Mouse (Mus musculus) hindbrain, embryonic 14.5 days (tissue): ENCODE results near the gene Srd5a1. TPM values are rescaled to one million over a fixed set of nuclear protein-coding genes. Genes with fewer than 3 reads are reported as not detected.
"Not testable (repeated sequence)": the region's sequence is repeated elsewhere in the genome, so short reads cannot be mapped to it uniquely, and the experiment has no call there.

ENCODE experiments used
- ATAC-seq: fragments of 200-750 bp; cut with Nextera tagmentation; 2 replicates; pipeline ENCODE4 v1.8.0; 2017; ENCODE audit warnings: moderate number of reproducible peaks, mild to moderate bottlenecking, moderate TSS enrichment, moderate library complexity; ENCODE audit not compliant: low FRiP score
- DNase-seq: peaks from one replicate; pipeline ENCODE4 v3.0.0-alpha.2; 2015; ENCODE audit warnings: low spot score
- H3K27ac ChIP-seq: fragments of 300-500 bp; sonication (generic); 2 replicates; pipeline ENCODE4 v1.5.1; 2014; ENCODE audit warnings: mild to moderate bottlenecking, moderate library complexity
- H3K27me3 ChIP-seq: fragments of 300-500 bp; sonication (generic); 2 replicates; pipeline ENCODE4 v1.6.1; 2014; ENCODE audit warnings: mild to moderate bottlenecking, low read length, mixed read lengths; ENCODE audit not compliant: control insufficient read depth, insufficient read depth
- H3K36me3 ChIP-seq: fragments of 300-500 bp; sonication (generic); replicated peaks from 2 replicates; pipeline ENCODE4 v1.6.1; 2014; ENCODE audit not compliant: control insufficient read depth, insufficient read depth
- H3K4me1 ChIP-seq: fragments of 300-500 bp; sonication (generic); replicated peaks from 2 replicates; pipeline ENCODE4 v1.6.1; 2014; ENCODE audit warnings: antibody characterized with exemption, low read length, mixed read lengths; ENCODE audit not compliant: control insufficient read depth, insufficient read depth
- H3K4me2 ChIP-seq: fragments of 300-500 bp; sonication (generic); replicated peaks from 2 replicates; pipeline ENCODE4 v1.6.1; 2014; ENCODE audit warnings: mild to moderate bottlenecking, moderate library complexity
- H3K4me3 ChIP-seq: fragments of 300-500 bp; sonication (generic); replicated peaks from 2 replicates; pipeline ENCODE4 v1.5.1; 2014; ENCODE audit warnings: mild to moderate bottlenecking, low read length
- H3K9ac ChIP-seq: fragments of 300-500 bp; sonication (generic); 2 replicates; pipeline ENCODE4 v1.6.1; 2014
- H3K9me3 ChIP-seq: fragments of 300-500 bp; sonication (generic); 2 replicates; pipeline ENCODE4 v1.6.1; 2016; ENCODE audit warnings: low read length; ENCODE audit not compliant: control insufficient read depth
- WGBS: fragments of 180-500 bp; shearing (Covaris S2); extraction: QIAGEN DNeasy Blood & Tissue Kit; methylation state at CpG from one replicate; pipeline ENCODE4 v1.1.7; 2014; 5-methylcytosine and 5-hydroxymethylcytosine counted together
- polyA plus RNA-seq: library from polyadenylated mRNA; unstranded; fragments of >200 nt; fragmentation: Nextera tagmentation; extraction: Ambion mirVana; gene quantifications from 2 replicates; pipeline ENCODE4 v1.2.1, GENCODE M21; 2014

Srd5a1 gene
- polyA plus RNA-seq, 1 experiment from 2014 or later, result 25.3 TPM

DNA sequence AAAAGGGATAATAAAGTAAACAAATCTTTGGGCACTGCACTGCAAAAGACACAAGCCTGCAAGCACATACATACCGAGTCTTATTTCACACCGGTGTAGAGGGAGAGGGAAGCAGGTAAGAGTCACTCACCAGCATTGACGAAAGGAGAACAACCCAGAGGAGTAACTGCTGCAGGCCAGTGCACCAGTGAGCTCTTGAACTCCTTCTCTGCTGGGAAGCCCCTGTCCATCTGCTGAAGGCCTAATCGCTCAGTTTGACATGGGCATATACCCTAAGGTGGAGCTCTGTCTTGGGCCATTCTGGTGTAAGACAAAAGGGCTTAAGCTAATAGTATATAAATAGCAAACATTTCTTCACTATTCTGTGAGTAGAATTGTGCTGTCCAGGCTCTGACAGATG lies 28.9 kb upstream of the Srd5a1 start:
- H3K9ac ChIP-seq, result no peak overlapping the region
- DNase-seq (no peak), ATAC-seq (no peak)
- peaks cover 62% of the 10 kb centered on the region for H3K36me3 ChIP-seq
- H3K27ac ChIP-seq, result no peak overlapping the region
- no peak overlapping the region for H3K4me2 ChIP-seq
- no peaks in the 10 kb centered on the region for H3K9me3 ChIP-seq
- no peak overlapping the region for H3K4me3 ChIP-seq
- 95% methylated on average over 4 of the region's 4 CpGs for WGBS
- H3K27me3 ChIP-seq, result no peaks in the 10 kb centered on the region
- no peaks in the 10 kb centered on the region for H3K4me1 ChIP-seq

DNA sequence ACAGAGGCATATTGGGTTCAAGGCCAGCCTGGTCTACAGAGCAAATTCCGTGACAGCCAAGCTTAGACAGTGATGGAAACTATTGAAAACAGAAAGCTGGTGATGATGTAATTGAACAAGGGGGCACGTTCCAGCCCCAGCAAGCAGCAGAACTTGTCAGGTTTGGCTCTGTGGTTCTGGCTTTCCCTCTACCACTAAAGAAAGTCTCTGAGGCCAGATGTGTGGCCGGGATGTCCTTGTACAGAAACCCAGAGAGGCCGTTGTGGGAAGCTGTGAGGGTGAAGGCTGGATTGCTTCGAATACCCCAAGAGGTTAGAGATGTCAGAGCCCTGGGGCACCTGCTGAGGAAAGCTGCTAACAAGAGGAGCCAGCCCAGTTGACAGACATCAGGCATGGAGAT lies 28.0 kb upstream of the Srd5a1 start:
- H3K4me2 ChIP-seq, result no peak overlapping the region
- no peak overlapping the region for H3K27ac ChIP-seq
- no peak for DNase-seq
- no peak overlapping the region for H3K4me3 ChIP-seq
- H3K36me3 ChIP-seq, result peaks cover 70% of the 10 kb centered on the region
- 93% methylated on average over 5 of the region's 5 CpGs for WGBS
- no peak for ATAC-seq
- H3K27me3 ChIP-seq, result no peaks in the 10 kb centered on the region
- H3K4me1 ChIP-seq, result no peaks in the 10 kb centered on the region
- H3K9ac ChIP-seq, result no peak overlapping the region
- no peaks in the 10 kb centered on the region for H3K9me3 ChIP-seq

GRCm38 (mm10) chr13:69638108-69638626 lies 26.9 kb upstream of the Srd5a1 start:
- Histone ChIP-seq H3K36me3 (peaks cover 81% of the 10 kb centered on the region), H3K9me3 (no peaks in the 10 kb centered on the region), H3K4me2 (no peak overlapping the region), H3K27me3 (no peaks in the 10 kb centered on the region), H3K4me3 (no peak overlapping the region), H3K9ac (no peak overlapping the region), H3K27ac (no peak overlapping the region), H3K4me1 (no peaks in the 10 kb centered on the region)
- no peak for DNase-seq
- no peak for ATAC-seq
- WGBS, result 90% methylated on average over 6 of the region's 6 CpGs

DNA sequence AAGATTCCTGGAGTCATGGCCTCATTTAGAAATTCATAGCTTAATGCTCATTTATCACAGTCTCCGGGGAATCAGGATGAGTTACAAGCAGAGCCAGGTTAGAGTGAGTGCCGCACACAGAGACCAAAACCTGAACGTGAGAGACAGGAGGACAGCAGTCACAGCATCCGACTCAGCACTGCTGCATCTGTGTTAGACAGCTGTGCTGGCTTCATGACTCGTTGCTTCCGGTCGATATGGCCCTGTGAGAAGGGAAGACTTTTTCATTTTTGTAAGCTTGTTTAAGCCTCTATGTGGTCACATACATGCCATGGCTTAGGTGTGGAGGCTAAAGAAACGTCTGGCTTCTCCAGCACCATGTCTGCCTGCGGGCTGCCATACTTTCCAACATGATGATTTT lies 26.4 kb upstream of the Srd5a1 start:
- no peak overlapping the region for H3K9ac ChIP-seq
- no peak overlapping the region for H3K4me2 ChIP-seq
- no peaks in the 10 kb centered on the region for H3K9me3 ChIP-seq
- H3K27me3 ChIP-seq, result no peaks in the 10 kb centered on the region
- peaks cover 85% of the 10 kb centered on the region for H3K36me3 ChIP-seq
- no peaks in the 10 kb centered on the region for H3K4me1 ChIP-seq
- H3K27ac ChIP-seq, result no peak overlapping the region
- 92% methylated on average over 9 of the region's 9 CpGs for WGBS
- no peak for DNase-seq
- no peak overlapping the region for H3K4me3 ChIP-seq
- no peak for ATAC-seq

DNA sequence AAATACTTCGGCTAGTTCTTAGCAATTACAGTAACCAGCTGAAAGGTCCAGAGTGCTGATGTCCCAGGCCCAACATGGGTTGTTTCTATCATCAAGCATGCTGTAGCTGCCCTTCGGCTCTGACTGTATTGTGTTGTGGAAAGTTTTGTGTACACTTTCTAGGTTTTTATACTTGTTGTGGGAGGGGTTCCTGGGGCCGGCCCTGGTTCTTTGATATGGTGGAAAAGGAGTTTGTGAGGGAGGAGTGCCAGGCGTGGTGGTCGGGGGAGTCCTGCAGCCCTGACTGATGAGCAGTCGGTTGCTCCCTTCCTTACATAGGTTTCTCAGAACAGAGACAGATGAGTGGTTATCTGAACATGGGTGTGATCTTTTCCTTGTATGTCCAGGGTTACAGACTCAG lies 25.6 kb upstream of the Srd5a1 start:
- DNase-seq (no peak), ATAC-seq (no peak)
- H3K4me2 ChIP-seq, result no peak overlapping the region
- no peak overlapping the region for H3K9ac ChIP-seq
- H3K27me3 ChIP-seq, result no peaks in the 10 kb centered on the region
- H3K4me1 ChIP-seq, result no peaks in the 10 kb centered on the region
- 93% methylated on average over 6 of the region's 6 CpGs for WGBS
- H3K36me3 ChIP-seq, result peaks cover 93% of the 10 kb centered on the region
- H3K27ac ChIP-seq, result no peak overlapping the region
- no peak overlapping the region for H3K4me3 ChIP-seq
- H3K9me3 ChIP-seq, result no peaks in the 10 kb centered on the region

DNA sequence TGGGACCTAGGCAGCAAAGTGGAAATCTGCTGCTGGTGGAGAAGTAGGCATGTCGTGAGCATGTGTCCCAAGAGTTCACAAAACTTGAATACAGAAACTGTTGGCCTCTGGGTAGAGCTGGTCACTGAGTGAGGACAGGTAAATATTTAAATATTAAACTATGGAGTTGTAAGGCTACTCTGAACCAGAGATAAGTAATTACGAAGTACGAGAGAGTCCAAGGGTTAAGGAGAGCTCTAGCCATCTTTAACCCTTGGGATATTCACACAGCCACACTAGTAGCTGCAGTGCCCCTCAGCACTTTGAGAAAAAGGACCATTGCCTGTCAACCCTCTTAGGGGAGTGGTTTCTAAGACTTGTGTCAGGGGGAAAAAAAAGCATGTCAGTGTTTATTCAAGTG lies 25.1 kb upstream of the Srd5a1 start:
- no peaks in the 10 kb centered on the region for H3K9me3 ChIP-seq
- DNase-seq (no peak), ATAC-seq (no peak)
- peaks cover 94% of the 10 kb centered on the region for H3K36me3 ChIP-seq
- no peak overlapping the region for H3K27ac ChIP-seq
- no peak overlapping the region for H3K4me3 ChIP-seq
- H3K4me1 ChIP-seq, result no peaks in the 10 kb centered on the region
- H3K27me3 ChIP-seq, result no peaks in the 10 kb centered on the region
- 95% methylated on average over 3 of the region's 3 CpGs for WGBS
- H3K4me2 ChIP-seq, result no peak overlapping the region
- no peak overlapping the region for H3K9ac ChIP-seq

DNA sequence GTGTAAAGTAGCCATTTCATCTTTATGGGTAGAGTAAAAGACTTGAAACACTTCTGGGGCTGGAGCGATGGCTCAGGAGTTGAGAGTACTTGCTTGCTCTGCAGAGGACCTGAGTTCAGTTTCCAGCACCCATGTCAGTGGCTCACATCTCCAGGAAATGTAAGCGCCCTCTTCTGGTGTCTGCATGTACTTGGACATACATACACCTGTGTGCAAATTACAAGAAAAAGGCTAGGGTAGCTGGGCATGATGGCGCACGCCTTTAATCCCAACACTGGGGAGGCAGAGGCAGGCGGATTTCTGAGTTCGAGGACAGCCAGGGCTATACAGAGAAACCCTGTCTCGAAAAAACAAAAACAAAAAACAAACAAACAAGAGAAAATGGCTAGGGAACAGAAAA lies 24.6 kb upstream of the Srd5a1 start:
- WGBS, result 93% methylated on average over 7 of the region's 7 CpGs
- H3K4me3 ChIP-seq, H3K27ac ChIP-seq, H3K4me1 ChIP-seq, H3K9me3 ChIP-seq, DNase-seq, H3K27me3 ChIP-seq, ATAC-seq, H3K4me2 ChIP-seq, H3K9ac ChIP-seq: not testable (repeated sequence)
- H3K36me3 ChIP-seq, result peaks cover 94% of the 10 kb centered on the region

DNA sequence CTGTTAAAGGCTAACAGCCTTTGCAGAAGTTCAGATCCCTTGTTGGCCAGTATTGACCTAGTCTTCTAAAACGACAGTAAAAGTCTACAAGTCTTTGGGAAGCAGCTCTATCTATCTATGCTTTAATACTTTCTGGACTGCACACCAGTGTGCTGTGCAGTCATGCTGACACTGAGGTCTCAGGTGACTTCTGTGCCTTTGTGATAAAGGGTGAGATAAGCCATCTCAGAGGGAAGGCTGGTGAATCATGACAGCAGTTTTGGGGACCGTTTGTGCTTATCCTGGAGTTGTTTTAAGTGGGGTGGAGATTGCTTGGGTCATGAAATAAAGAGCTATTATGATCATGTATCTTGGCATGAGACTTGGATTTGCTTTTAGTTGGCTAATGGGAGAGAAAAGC lies 22.7 kb upstream of the Srd5a1 start:
- Histone ChIP-seq H3K36me3 (peaks cover 94% of the 10 kb centered on the region), H3K27me3 (no peaks in the 10 kb centered on the region), H3K9ac (no peak overlapping the region), H3K4me2 (no peak overlapping the region), H3K27ac (no peak overlapping the region), H3K9me3 (no peaks in the 10 kb centered on the region), H3K4me3 (no peak overlapping the region), H3K4me1 (no peaks in the 10 kb centered on the region)
- no peak for ATAC-seq
- WGBS, result 95% methylated on average over 2 of the region's 2 CpGs
- DNase-seq, result no peak

DNA sequence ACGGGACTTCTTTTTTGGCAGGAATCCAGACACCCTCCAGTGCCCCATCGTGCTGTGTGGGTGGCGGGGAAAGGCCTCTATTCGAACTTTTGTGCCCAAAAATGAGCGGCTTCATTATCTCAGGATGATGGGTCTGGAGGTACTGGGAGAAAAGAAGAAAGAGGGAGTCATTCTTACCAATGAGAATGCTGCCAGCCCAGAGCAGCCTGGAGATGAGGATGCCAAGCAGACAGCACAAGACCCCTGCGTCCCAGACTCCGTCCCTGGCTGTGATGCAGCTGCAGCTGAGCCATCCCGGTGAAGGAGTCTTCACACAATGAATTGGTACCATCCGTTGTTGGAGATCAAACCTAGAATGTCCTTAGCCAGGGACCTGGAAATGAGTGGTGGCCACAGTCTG lies 22.3 kb upstream of the Srd5a1 start:
- Histone ChIP-seq H3K27ac (no peak overlapping the region), H3K4me2 (no peak overlapping the region), H3K9me3 (no peaks in the 10 kb centered on the region), H3K27me3 (no peaks in the 10 kb centered on the region), H3K36me3 (peaks cover 98% of the 10 kb centered on the region), H3K4me3 (no peak overlapping the region), H3K4me1 (no peaks in the 10 kb centered on the region), H3K9ac (no peak overlapping the region)
- ATAC-seq (no peak), DNase-seq (no peak)
- 80% methylated on average over 9 of the region's 9 CpGs for WGBS

GRCm38 (mm10) chr13:69631659-69632058 lies 20.4 kb upstream of the Srd5a1 start:
- ATAC-seq (no peak), DNase-seq (no peak)
- WGBS, result 87% methylated on average over 4 of the region's 4 CpGs
- Histone ChIP-seq H3K9me3 (no peaks in the 10 kb centered on the region), H3K4me1 (no peaks in the 10 kb centered on the region), H3K9ac (no peak overlapping the region), H3K4me3 (no peak overlapping the region), H3K4me2 (no peak overlapping the region), H3K36me3 (peaks cover 98% of the 10 kb centered on the region), H3K27me3 (no peaks in the 10 kb centered on the region), H3K27ac (no peak overlapping the region)
